Mouse (Mus musculus): ENCODE results near the gene Cckbr. TPM values are rescaled to one million over a fixed set of nuclear protein-coding genes. Genes with fewer than 3 reads are reported as not detected.
"Not testable (repeated sequence)": the region's sequence is repeated elsewhere in the genome, so short reads cannot be mapped to it uniquely, and the experiment has no call there.

Gene Cckbr
- polyA plus RNA-seq, 1 experiment: not detected

GRCm38 (mm10) chr7:105433859-105434258 is 8.3 kb downstream of the Cckbr start:
- Histone ChIP-seq H3K4me2 (ENCODE audit: low read depth) (no peak overlapping the region), H3K4me3 (no peak overlapping the region), H3K79me2 (ENCODE audit: control insufficient read depth, insufficient read depth) (no peaks in the 10 kb centered on the region), H3K27me3 (ENCODE audit: control insufficient read depth, insufficient read depth, insufficient read length) (no peaks in the 10 kb centered on the region), H3ac (ENCODE audit: control insufficient read depth, insufficient read length) (no peak overlapping the region), H3K36me3 (ENCODE audit: control insufficient read depth, insufficient read depth) (no peaks in the 10 kb centered on the region)
- TF ChIP-seq POLR2A (IDR thresholded peaks at IDR 0.05; ENCODE audit: insufficient read length, low read depth) (no peak), REST (IDR thresholded peaks at IDR 0.05; ENCODE audit: insufficient read depth, insufficient read length) (no peak), POLR2AphosphoS2 (IDR thresholded peaks at IDR 0.05; ENCODE audit: insufficient read length, low read depth) (no peak), USF1 (IDR thresholded peaks at IDR 0.05; ENCODE audit: low read depth) (no peak), CEBPB (IDR thresholded peaks at IDR 0.05; ENCODE audit: insufficient read depth, poor library complexity, severe bottlenecking) (no peak), MAX (IDR thresholded peaks at IDR 0.05; ENCODE audit: low read depth) (no peak)

DNA sequence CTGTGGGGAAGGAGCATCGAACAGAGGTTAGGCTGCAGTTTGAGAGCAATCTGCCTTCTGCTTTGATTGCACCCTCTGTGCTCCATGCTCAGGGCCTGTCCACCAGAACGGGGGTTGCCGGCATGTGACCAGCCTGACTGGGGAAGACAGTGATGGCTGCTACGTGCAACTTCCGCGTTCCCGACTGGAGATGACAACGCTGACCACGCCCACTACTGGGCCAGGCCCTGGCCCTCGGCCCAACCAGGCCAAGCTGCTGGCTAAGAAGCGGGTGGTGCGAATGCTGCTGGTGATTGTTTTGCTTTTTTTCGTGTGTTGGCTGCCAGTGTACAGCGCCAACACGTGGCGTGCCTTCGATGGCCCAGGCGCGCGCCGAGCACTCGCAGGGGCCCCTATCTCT is 9.3 kb downstream of the Cckbr start:
- H3K79me2 ChIP-seq (ENCODE audit: control insufficient read depth, insufficient read depth): no peaks in the 10 kb centered on the region
- no peaks in the 10 kb centered on the region for H3K27me3 ChIP-seq (ENCODE audit: control insufficient read depth, insufficient read depth, insufficient read length)
- no peak overlapping the region for H3ac ChIP-seq (ENCODE audit: control insufficient read depth, insufficient read length)
- no peak overlapping the region for H3K4me3 ChIP-seq
- TF ChIP-seq TCF3 (IDR thresholded peaks at IDR 0.05; ENCODE audit: insufficient read length, low read depth) (no peak), REST (IDR thresholded peaks at IDR 0.05; ENCODE audit: insufficient read depth, insufficient read length) (no peak), POLR2AphosphoS2 (IDR thresholded peaks at IDR 0.05; ENCODE audit: insufficient read length, low read depth) (no peak), CEBPB (IDR thresholded peaks at IDR 0.05; ENCODE audit: insufficient read depth, poor library complexity, severe bottlenecking) (no peak), USF1 (IDR thresholded peaks at IDR 0.05; ENCODE audit: low read depth) (no peak), SRF (IDR thresholded peaks at IDR 0.05; ENCODE audit: control insufficient read depth, insufficient read length, low read depth) (no peak), MYOG (IDR thresholded peaks at IDR 0.05; ENCODE audit: control insufficient read depth in 1 of 3, insufficient read depth in 1 of 3, insufficient read length in 2 of 3, low read depth in 2 of 3) (no peak), E2F4 (IDR thresholded peaks at IDR 0.05; ENCODE audit: insufficient read depth) (no peak), MYOD1 (IDR thresholded peaks at IDR 0.05; ENCODE audit: control insufficient read depth in 1 of 3, insufficient read length in 2 of 3, low read depth in 2 of 3) (no peak), TCF12 (IDR thresholded peaks at IDR 0.05; ENCODE audit: insufficient read depth, poor library complexity, severe bottlenecking) (no peak), POLR2A (IDR thresholded peaks at IDR 0.05; ENCODE audit: insufficient read length, low read depth) (no peak), MAX (IDR thresholded peaks at IDR 0.05; ENCODE audit: low read depth) (no peak)
- H3K36me3 ChIP-seq (ENCODE audit: control insufficient read depth, insufficient read depth): no peaks in the 10 kb centered on the region
- no peak overlapping the region for H3K4me2 ChIP-seq (ENCODE audit: low read depth)

DNA sequence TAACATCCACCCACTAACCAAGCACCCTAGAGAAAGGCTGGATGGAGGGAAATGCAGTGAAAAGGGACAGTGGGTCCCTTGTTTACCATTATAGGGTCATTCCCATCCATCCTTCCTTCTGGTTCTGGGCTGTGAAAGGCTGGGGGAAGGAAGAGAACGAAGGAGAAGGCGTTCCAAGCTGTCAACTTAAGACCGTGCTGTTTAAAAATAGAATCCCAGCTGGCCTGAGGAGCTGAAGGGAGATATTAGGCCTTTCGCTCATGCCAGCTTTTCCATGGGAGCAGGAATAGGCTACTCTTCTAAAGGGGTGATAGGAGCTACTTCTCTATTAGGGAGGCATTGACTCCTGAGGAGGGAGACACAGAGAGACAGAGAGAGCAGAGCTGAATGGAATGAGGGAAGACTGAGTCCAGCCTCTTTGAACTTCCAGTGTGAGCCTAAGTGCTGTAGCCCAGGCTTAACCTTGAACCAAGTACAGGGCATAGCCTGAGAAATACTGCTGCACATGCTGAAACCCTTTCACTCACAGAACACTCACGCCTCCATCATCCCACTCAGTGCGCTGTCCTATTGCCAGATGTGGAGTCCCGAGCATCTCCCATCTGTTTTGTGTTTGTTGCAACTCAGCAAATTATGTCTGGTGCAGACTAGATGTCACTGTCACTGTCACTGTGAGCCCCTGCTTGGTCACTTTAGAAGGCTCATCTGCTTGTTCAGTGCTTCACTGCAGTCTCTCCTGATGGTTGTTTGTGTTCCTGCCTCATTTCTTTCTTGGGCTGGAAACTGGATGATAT is 12.6 kb downstream of the Cckbr start:
- Histone ChIP-seq H3K4me2 (ENCODE audit: low read depth) (no peak overlapping the region), H3ac (ENCODE audit: control insufficient read depth, insufficient read length) (no peak overlapping the region), H3K79me2 (ENCODE audit: control insufficient read depth, insufficient read depth) (no peaks in the 10 kb centered on the region), H3K27me3 (ENCODE audit: control insufficient read depth, insufficient read depth, insufficient read length) (no peaks in the 10 kb centered on the region), H3K36me3 (ENCODE audit: control insufficient read depth, insufficient read depth) (no peaks in the 10 kb centered on the region), H3K4me3 (no peak overlapping the region)
- no peak for TF ChIP-seq REST (IDR thresholded peaks at IDR 0.05; ENCODE audit: insufficient read depth, insufficient read length)
- no peak for TF ChIP-seq CEBPB (IDR thresholded peaks at IDR 0.05; ENCODE audit: insufficient read depth, poor library complexity, severe bottlenecking)
- TF ChIP-seq POLR2AphosphoS2 (IDR thresholded peaks at IDR 0.05; ENCODE audit: insufficient read length, low read depth): no peak
- no peak for TF ChIP-seq SRF (IDR thresholded peaks at IDR 0.05; ENCODE audit: control insufficient read depth, insufficient read length, low read depth)

- Histone ChIP-seq H3K27me3 (ENCODE audit: control insufficient read depth, insufficient read depth, insufficient read length) (no peaks in the 10 kb centered on the region), H3ac (ENCODE audit: control insufficient read depth, insufficient read length) (no peak overlapping the region), H3K36me3 (ENCODE audit: control insufficient read depth, insufficient read depth) (no peaks in the 10 kb centered on the region), H3K4me3 (no peak overlapping the region), H3K79me2 (ENCODE audit: control insufficient read depth, insufficient read depth) (no peaks in the 10 kb centered on the region), H3K4me2 (ENCODE audit: low read depth) (no peak overlapping the region)
- TF ChIP-seq TCF12 (IDR thresholded peaks at IDR 0.05; ENCODE audit: insufficient read depth, poor library complexity, severe bottlenecking) (no peak), E2F4 (IDR thresholded peaks at IDR 0.05; ENCODE audit: insufficient read depth) (no peak), REST (IDR thresholded peaks at IDR 0.05; ENCODE audit: insufficient read depth, insufficient read length) (no peak), USF1 (IDR thresholded peaks at IDR 0.05; ENCODE audit: low read depth) (no peak), MAX (IDR thresholded peaks at IDR 0.05; ENCODE audit: low read depth) (no peak)
Observed at GRCm38 (mm10) chr7:105441426-105441825, 15.9 kb downstream of the Cckbr start.

DNA sequence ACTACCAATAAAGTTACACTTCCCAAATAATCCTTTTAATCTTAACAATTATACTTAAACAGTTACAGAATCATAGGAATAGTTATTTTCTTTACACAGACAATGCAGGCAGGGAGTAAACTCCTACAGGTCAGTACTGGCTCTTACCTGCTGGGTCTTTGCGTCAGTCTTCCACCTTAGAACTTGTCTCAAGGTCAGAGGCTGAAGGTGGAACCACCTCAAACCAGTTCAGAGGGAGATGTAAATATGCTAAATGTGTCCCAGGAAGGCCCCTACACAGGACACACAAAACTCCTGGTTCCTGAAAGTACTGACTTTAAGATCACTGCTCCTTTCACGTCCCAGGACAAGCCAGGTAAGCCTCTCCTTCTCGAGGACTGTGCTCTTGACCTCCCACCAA is 19.5 kb downstream of the Cckbr start:
- H3ac ChIP-seq (ENCODE audit: control insufficient read depth, insufficient read length): no peak overlapping the region
- no peak overlapping the region for H3K4me2 ChIP-seq (ENCODE audit: low read depth)
- H3K4me3 ChIP-seq: no peak overlapping the region
- no peak for TF ChIP-seq CEBPB (IDR thresholded peaks at IDR 0.05; ENCODE audit: insufficient read depth, poor library complexity, severe bottlenecking)
- no peak for TF ChIP-seq MAX (IDR thresholded peaks at IDR 0.05; ENCODE audit: low read depth)
- TF ChIP-seq REST (IDR thresholded peaks at IDR 0.05; ENCODE audit: insufficient read depth, insufficient read length): no peak
- no peak for TF ChIP-seq TCF3 (IDR thresholded peaks at IDR 0.05; ENCODE audit: insufficient read length, low read depth)
- no peak for TF ChIP-seq MYOG (IDR thresholded peaks at IDR 0.05; ENCODE audit: control insufficient read depth in 1 of 3, insufficient read depth in 1 of 3, insufficient read length in 2 of 3, low read depth in 2 of 3)
- no peak for TF ChIP-seq MYOD1 (IDR thresholded peaks at IDR 0.05; ENCODE audit: control insufficient read depth in 1 of 3, insufficient read length in 2 of 3, low read depth in 2 of 3)
- TF ChIP-seq POLR2A (IDR thresholded peaks at IDR 0.05; ENCODE audit: insufficient read length, low read depth): no peak
- TF ChIP-seq POLR2AphosphoS2 (IDR thresholded peaks at IDR 0.05; ENCODE audit: insufficient read length, low read depth): no peak
- TF ChIP-seq E2F4 (IDR thresholded peaks at IDR 0.05; ENCODE audit: insufficient read depth): no peak
- no peak for TF ChIP-seq USF1 (IDR thresholded peaks at IDR 0.05; ENCODE audit: low read depth)
- no peak for TF ChIP-seq SRF (IDR thresholded peaks at IDR 0.05; ENCODE audit: control insufficient read depth, insufficient read length, low read depth)
- TF ChIP-seq TCF12 (IDR thresholded peaks at IDR 0.05; ENCODE audit: insufficient read depth, poor library complexity, severe bottlenecking): no peak
- H3K79me2 ChIP-seq (ENCODE audit: control insufficient read depth, insufficient read depth): no peaks in the 10 kb centered on the region
- no peaks in the 10 kb centered on the region for H3K36me3 ChIP-seq (ENCODE audit: control insufficient read depth, insufficient read depth)
- no peaks in the 10 kb centered on the region for H3K27me3 ChIP-seq (ENCODE audit: control insufficient read depth, insufficient read depth, insufficient read length)

DNA sequence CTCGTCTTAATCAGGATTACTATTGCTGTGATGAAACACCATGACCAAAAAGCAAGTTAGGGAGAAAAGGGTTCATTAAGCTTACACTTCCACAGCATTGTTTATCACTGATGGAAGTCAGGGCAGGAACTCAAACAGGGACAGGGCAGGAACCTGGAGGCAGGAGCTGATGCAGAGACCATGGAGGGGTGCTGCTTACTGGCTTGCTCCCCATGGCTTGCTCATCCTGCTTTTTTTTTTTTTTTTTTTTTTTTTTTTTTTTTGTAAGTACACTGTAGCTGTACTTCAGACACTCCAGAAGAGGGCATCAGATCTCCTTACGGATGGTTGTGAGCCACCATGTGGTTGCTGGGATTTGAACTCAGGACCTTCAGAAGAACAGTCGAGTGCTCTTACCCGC is 27.8 kb downstream of the Cckbr start:
- H3K79me2 ChIP-seq (ENCODE audit: control insufficient read depth, insufficient read depth); H3ac ChIP-seq (ENCODE audit: control insufficient read depth, insufficient read length); H3K4me3 ChIP-seq; H3K27me3 ChIP-seq (ENCODE audit: control insufficient read depth, insufficient read depth, insufficient read length); H3K36me3 ChIP-seq (ENCODE audit: control insufficient read depth, insufficient read depth); H3K4me2 ChIP-seq (ENCODE audit: low read depth): not testable (repeated sequence)
